Mouse (Mus musculus) embryonic fibroblast, embryonic 13.5 days (primary cell): ENCODE results near the gene Gpr18. TPM values are rescaled to one million over a fixed set of nuclear protein-coding genes. Genes with fewer than 3 reads are reported as not detected.

ENCODE experiments used
- H3K27ac ChIP-seq: 2 replicates; pipeline ENCODE4 v1.5.1; 2012; ENCODE audit warnings: low read length, control low read depth, inconsistent platforms; ENCODE audit not compliant: insufficient read depth
- H3K4me1 ChIP-seq: 2 replicates; pipeline ENCODE4 v1.6.1; 2011; ENCODE audit warnings: low read length; ENCODE audit not compliant: control insufficient read depth, insufficient read depth
- H3K4me3 ChIP-seq: 2 replicates; pipeline ENCODE4 v1.5.1; 2011; ENCODE audit warnings: mild to moderate bottlenecking, control low read depth, low read length; ENCODE audit not compliant: insufficient read depth
- CTCF ChIP-seq: IDR thresholded peaks from 2 replicates; pipeline ENCODE4 v1.5.1; 2011; ENCODE audit warnings: mild to moderate bottlenecking, control low read depth, low read length, moderate library complexity, borderline replicate concordance; ENCODE audit not compliant: insufficient read depth
- POLR2A ChIP-seq: IDR thresholded peaks from 2 replicates; pipeline ENCODE4 v1.6.1; 2011; ENCODE audit warnings: low read depth, mild to moderate bottlenecking, control low read depth, low read length, moderate library complexity
- polyA plus RNA-seq: library from polyadenylated mRNA; stranded (reverse); fragments of >200 nt; gene quantifications from 2 replicates; pipeline ENCODE4 v1.2.4, GENCODE M21; 2011; ENCODE audit warnings: low read depth; ENCODE audit not compliant: missing spikeins, insufficient read length

The Gpr18 gene
- polyA plus RNA-seq, 1 experiment, result not detected

DNA sequence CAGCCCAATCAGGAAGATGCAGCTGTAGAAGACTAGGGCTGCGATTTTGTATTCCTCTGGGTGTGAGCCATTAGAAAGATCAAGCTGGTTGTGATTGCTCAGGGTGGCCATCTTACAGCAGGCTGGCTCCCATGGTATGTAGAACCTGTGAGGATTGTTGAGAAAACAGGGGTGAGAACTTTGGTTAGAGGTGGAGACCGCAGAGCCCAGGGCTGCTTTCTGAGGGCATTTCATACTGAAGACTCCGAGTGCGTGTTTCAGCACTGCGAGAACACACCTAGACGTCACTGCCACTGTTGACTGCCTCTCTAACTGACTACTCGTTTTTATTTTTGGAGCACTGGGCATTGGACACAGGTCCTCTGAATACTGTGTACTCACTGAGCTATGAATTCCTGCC lies 3.1 kb downstream of the Gpr18 start:
- TF ChIP-seq POLR2A, result no peak
- no peak for TF ChIP-seq CTCF
- H3K27ac ChIP-seq, result no peak overlapping the region
- no peaks in the 10 kb centered on the region for H3K4me1 ChIP-seq
- no peak overlapping the region for H3K4me3 ChIP-seq

DNA sequence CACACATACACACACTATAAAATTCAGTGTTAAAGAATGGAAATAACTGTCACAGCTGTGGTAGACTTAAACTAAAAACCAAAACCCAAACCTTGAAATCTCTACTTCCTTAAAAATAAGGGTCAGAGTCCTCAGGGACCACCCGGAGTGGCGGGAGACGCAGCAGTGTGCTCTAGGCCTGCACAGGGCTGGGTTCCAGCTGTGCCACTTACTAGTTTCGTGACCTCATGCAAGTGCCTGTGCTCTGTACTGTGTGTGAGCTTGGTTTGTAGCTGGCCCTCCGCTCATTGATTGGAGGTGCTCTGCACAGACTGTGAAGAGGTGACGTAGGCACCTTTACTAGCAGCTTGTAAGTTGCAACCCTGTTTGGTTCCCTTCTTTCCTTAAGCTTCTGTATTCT lies 5.7 kb downstream of the Gpr18 start:
- Histone ChIP-seq H3K4me3 (no peak overlapping the region), H3K27ac (no peak overlapping the region), H3K4me1 (no peaks in the 10 kb centered on the region)
- TF ChIP-seq POLR2A, result no peak
- no peak for TF ChIP-seq CTCF

DNA sequence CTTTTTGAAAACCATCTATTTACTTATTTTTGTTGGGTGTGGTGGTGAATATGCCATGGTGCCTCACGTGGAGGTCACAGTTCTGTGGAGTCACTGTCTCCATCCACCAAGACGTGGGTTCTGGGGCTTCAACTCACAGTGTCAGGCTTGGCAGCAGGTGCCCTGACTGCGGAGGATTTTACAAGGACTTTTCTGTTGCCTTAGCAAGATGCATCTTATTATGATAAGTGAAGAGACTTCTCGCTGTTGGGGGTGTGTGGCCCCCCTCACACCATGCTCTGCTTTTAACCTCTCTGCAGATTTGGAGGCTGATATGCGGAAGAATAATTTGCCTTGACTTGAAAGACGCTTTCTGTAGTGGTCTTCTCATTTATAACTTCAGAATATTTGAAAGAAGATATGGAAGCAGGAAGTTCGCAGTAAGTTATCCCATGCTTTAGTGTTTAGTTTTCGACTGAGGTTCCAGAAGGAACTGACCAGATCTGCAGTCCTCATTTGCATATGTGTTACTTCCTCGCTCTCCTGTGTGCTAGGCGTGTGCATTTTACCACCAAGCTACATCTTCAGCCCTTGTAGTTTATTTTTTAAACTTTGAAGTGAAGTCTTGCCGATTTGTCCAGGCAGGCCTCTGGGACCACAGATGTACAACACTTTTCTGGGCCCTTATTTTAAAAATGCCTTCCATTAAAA lies 8.4 kb downstream of the Gpr18 start:
- no peaks in the 10 kb centered on the region for H3K4me1 ChIP-seq
- H3K27ac ChIP-seq, result no peak overlapping the region
- no peak overlapping the region for H3K4me3 ChIP-seq
- TF ChIP-seq CTCF (no peak), POLR2A (no peak)

GRCm38 (mm10) chr14:121906341-121906991 lies 9.1 kb downstream of the Gpr18 start:
- TF ChIP-seq POLR2A (no peak), CTCF (no peak)

GRCm38 (mm10) chr14:121904754-121905153 lies 10.8 kb downstream of the Gpr18 start:
- TF ChIP-seq POLR2A (no peak), CTCF (no peak)
- Histone ChIP-seq H3K27ac (no peak overlapping the region), H3K4me1 (no peaks in the 10 kb centered on the region), H3K4me3 (no peak overlapping the region)

More at GRCm38 (mm10) chr14:121906341-121906991, 9.1 kb downstream of the Gpr18 start:
- H3K27ac ChIP-seq, result no peak overlapping the region
- H3K4me1 ChIP-seq, result no peaks in the 10 kb centered on the region
- H3K4me3 ChIP-seq, result no peak overlapping the region

DNA sequence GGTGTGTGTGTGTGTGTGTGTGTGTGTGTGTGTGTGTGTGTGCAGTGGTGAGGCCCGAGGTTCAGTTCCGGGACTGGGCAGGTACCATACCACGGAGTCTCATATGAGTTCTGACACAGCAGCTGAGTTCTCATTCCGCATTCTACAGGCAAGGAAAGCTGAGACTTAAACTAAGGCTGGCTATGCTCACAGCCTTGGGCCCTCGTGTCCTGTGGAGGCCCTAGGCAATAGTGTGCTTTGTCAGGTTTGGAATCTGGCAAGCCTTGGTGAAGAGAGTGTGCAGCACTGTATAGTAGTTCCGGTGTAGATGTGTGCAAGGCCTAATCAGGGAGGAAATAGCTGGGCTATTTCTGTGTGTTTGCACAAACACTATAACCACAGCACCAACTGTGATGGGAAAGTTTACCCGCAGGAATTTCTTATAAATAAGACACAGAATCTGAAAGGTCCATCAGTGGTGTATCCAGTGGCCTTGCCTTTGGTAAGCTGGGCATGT lies 12.2 kb downstream of the Gpr18 start:
- no peaks in the 10 kb centered on the region for H3K4me1 ChIP-seq
- TF ChIP-seq CTCF (no peak), POLR2A (no peak)
- no peak overlapping the region for H3K27ac ChIP-seq

GRCm38 (mm10) chr14:121901511-121901910 lies 14.1 kb downstream of the Gpr18 start:
- H3K27ac ChIP-seq, result no peak overlapping the region
- TF ChIP-seq CTCF (no peak), POLR2A (no peak)

More for the DNA sequence above, 12.2 kb downstream of the Gpr18 start:
- H3K4me3 ChIP-seq, result no peak overlapping the region

DNA sequence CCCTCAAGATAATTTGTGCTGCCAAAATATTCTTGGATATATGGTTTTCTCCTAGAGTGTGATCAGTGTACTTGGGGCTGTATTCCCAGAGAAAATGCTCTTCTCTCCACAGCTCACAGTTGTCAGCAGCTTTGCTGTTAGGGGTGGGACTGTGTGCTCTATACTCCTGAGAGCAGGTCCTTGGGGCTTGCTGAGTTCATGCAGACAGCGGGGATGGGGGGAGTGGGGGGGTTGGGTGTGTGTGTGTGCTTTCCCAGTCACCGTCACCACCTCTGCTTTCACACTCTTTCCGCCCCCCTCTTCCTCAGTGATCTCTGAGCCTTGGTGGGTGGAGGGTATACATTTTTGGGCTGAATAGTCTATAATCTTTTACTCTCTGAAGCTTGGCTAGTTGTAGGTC lies 16.5 kb downstream of the Gpr18 start:
- Histone ChIP-seq H3K27ac (no peak overlapping the region), H3K4me1 (peaks cover 9% of the 10 kb centered on the region), H3K4me3 (no peak overlapping the region)
- TF ChIP-seq POLR2A (no peak), CTCF (no peak)

More at GRCm38 (mm10) chr14:121901511-121901910, 14.1 kb downstream of the Gpr18 start:
- Histone ChIP-seq H3K4me3 (no peak overlapping the region), H3K4me1 (no peaks in the 10 kb centered on the region)

DNA sequence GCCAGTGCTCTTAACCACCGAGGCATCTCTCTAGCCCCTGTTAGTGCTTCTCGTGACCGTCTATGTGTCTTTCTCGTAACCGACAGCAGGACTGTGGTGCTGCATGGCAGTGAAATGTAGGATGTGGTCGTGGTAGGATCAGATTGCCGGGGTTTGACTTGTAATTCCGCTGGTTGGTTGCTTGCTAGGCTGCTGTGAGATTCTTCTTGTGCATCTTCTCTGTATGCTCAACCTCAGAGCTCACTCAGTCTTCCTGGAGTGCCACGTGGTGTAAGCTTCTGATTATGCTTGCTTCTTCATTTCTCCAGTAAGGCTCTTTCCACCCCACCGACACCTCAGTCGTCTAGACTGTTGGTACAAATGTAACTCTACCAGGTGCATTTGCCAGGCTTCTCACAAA lies 17.1 kb downstream of the Gpr18 start:
- H3K4me1 ChIP-seq, result peaks cover 9% of the 10 kb centered on the region
- no peak for TF ChIP-seq POLR2A
- no peak for TF ChIP-seq CTCF
- H3K27ac ChIP-seq, result no peak overlapping the region
- no peak overlapping the region for H3K4me3 ChIP-seq

DNA sequence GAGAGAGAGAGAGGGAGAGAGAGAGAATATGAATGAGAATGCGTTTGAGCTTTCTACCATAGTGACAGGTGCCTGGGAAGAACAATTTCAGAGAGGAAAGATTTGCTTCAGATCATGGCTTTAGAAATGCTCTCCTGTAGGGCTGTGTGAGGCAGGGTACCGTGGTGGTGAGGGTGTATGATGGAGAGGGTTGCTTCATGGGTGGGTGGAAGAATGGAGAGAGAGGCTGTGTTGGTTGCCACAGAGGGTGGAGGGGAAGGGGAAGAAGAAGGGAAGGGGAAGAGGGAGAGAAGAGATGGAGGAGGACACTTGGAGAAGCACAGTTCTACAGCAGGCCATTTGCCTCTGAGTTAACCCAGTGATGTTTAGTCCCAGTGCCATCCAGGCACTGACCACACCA lies 17.8 kb downstream of the Gpr18 start:
- no peak overlapping the region for H3K27ac ChIP-seq
- TF ChIP-seq POLR2A (no peak), CTCF (no peak)
- no peak overlapping the region for H3K4me3 ChIP-seq
- H3K4me1 ChIP-seq, result peaks cover 9% of the 10 kb centered on the region
